Mouse (Mus musculus): ENCODE data around the gene Setd4.
A peak's percentile ranks its signal among the peaks of the same experiment; 100 is the strongest.

Setd4 gene

GRCm38 (mm10) chr16:93591450-93592430 lies 12.1 kb downstream of the Setd4 start:
- DNase-seq (ENCODE audit: low read depth, low spot score), result no peak

- no peak for DNase-seq (ENCODE audit: low read depth, low spot score)
Measured at GRCm38 (mm10) chr16:93590915-93591314, 12.9 kb downstream of the Setd4 start.

- DNase-seq (ENCODE audit: low read depth, low spot score), result no peak
Measured at GRCm38 (mm10) chr16:93588281-93588680, 15.6 kb downstream of the Setd4 start.

- DNase-seq (ENCODE audit: low read depth, low spot score), result no peak
Measured at GRCm38 (mm10) chr16:93586382-93586781, 17.5 kb downstream of the Setd4 start.

GRCm38 (mm10) chr16:93585703-93586205 lies 18.1 kb downstream of the Setd4 start:
- no peak for DNase-seq (ENCODE audit: low read depth, low spot score)

GRCm38 (mm10) chr16:93584976-93585702 lies 18.7 kb downstream of the Setd4 start:
- no peak for DNase-seq (ENCODE audit: low read depth, low spot score)

GRCm38 (mm10) chr16:93581125-93581524 lies 22.7 kb downstream of the Setd4 start:
- DNase-seq (ENCODE audit: low read depth, low spot score), result no peak

GRCm38 (mm10) chr16:93578346-93579005 lies 25.4 kb downstream of the Setd4 start:
- DNase-seq (ENCODE audit: low read depth, low spot score), result no peak

GRCm38 (mm10) chr16:93576412-93577082 lies 27.3 kb downstream of the Setd4 start:
- DNase-seq (ENCODE audit: low read depth, low spot score), result peak; percentile 50

- no peak for DNase-seq (ENCODE audit: low read depth, low spot score)
Measured at GRCm38 (mm10) chr16:93575574-93575973, 28.3 kb downstream of the Setd4 start.

GRCm38 (mm10) chr16:93574521-93575191 lies 29.2 kb downstream of the Setd4 start:
- DNase-seq (ENCODE audit: low read depth, low spot score), result no peak

GRCm38 (mm10) chr16:93573434-93573833 lies 30.4 kb downstream of the Setd4 start:
- no peak for DNase-seq (ENCODE audit: low read depth, low spot score)

GRCm38 (mm10) chr16:93572383-93572782 lies 31.5 kb downstream of the Setd4 start:
- DNase-seq (ENCODE audit: low read depth, low spot score), result no peak

GRCm38 (mm10) chr16:93558499-93558898 lies 45.4 kb downstream of the Setd4 start:
- DNase-seq (ENCODE audit: low read depth, low spot score), result no peak

- DNase-seq (ENCODE audit: low read depth, low spot score), result no peak
Measured at GRCm38 (mm10) chr16:93557646-93558045, 46.2 kb downstream of the Setd4 start.

- no peak for DNase-seq (ENCODE audit: low read depth, low spot score)
Measured at GRCm38 (mm10) chr16:93552686-93553513, 51.0 kb downstream of the Setd4 start.

GRCm38 (mm10) chr16:93549287-93549686 lies 54.6 kb downstream of the Setd4 start:
- DNase-seq (ENCODE audit: low read depth, low spot score), result no peak

GRCm38 (mm10) chr16:93548045-93548444 lies 55.8 kb downstream of the Setd4 start:
- no peak for DNase-seq (ENCODE audit: low read depth, low spot score)

- no peak for DNase-seq (ENCODE audit: low read depth, low spot score)
Measured at GRCm38 (mm10) chr16:93547122-93547521, 56.7 kb downstream of the Setd4 start.

Measured in c-Kit-negative CD71-positive TER-119-positive erythroid progenitor cells, embryonic 14.5 days (primary cell).